Mouse (Mus musculus) testis, adult 2 months (tissue): Measurements from ENCODE around the gene Apbb1ip.

Experiments
- CTCF ChIP-seq: fragments of 200-500 bp; IDR thresholded peaks from 2 replicates; pipeline ENCODE4 v1.5.1; 2012; ENCODE audit warnings: low read depth, mild to moderate bottlenecking, inconsistent platforms, low read length, moderate library complexity; ENCODE audit not compliant: control insufficient read depth, insufficient read depth, insufficient replicate concordance
- POLR2A ChIP-seq: fragments of 200-500 bp; IDR thresholded peaks from 2 replicates; pipeline ENCODE4 v1.6.1; 2012; ENCODE audit warnings: low read depth, mild to moderate bottlenecking, inconsistent platforms, low read length, moderate library complexity; ENCODE audit not compliant: control insufficient read depth

DNA sequence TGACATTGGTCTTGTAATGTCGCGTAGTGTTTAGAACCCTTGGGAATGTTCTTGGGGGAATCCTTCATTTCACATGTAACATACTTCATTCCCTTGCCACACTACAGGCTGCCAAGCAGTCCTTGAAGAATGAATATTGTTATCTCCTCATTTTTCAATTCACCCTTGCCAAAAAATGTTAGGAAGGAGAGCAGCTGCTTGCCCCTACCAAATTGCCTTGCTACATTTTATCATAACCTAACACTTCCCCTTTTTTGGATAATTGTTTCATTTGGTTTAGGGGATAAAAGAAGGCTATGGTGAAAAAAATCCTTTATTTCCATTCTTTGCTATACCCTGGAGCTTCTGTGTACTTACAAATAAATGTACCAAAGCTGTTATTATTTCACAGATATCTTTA lies 41.8 kb downstream of the Apbb1ip start:
- TF ChIP-seq POLR2A = no peak
- TF ChIP-seq CTCF = no peak
